Comparison of ENCODE assay signal across 8 mouse cellular contexts in genomic region chr10:8761656-8762055, GRCm38 (mm10).
DNase-seq lines count a peak whose midpoint lies in the region; ATAC-seq and TF ChIP-seq lines count a peak whose summit lies in the region.

No protein-coding gene starts in this region.

- ATAC-seq in lung, embryonic 15.5 days (ENCODE audit: borderline replicate concordance, extremely low read depth, low FRiP score, low TSS enrichment), result no peak
- ATAC-seq in intestine, embryonic 16.5 days, result no peak

- WGBS in lung, embryonic 15.5 days, result 58% methylated on average over 9 of the region's 9 CpGs
- WGBS in intestine, embryonic 16.5 days, result 46% methylated on average over 9 of the region's 9 CpGs
- 78% methylated on average over 9 of the region's 9 CpGs for WGBS in small intestine, adult 2 months

- peaks cover 45% of the 10 kb centered on the region for H3K4me1 ChIP-seq in lung, embryonic 15.5 days
- peaks cover 22% of the 10 kb centered on the region for H3K4me1 ChIP-seq in intestine, embryonic 16.5 days (ENCODE audit: control insufficient read depth, insufficient read depth, low read length)
- peaks cover 2% of the 10 kb centered on the region; the same call in 1 of the 2 replicates for H3K4me1 ChIP-seq in small intestine, adult 2 months (ENCODE audit: control insufficient read depth, insufficient read depth, insufficient read length, low read length)

- peak; percentile 49 to 60 for DNase-seq in frontal cortex, adult 2 months (ENCODE audit: extremely low spot score in 1 of 2, low spot score in 1 of 2)
- no peak for DNase-seq in frontal cortex, postnatal 25 days (ENCODE audit: low spot score in 2 of 2)
- no peak for DNase-seq in lung, adult 18-20 months
- DNase-seq in spleen, postnatal 14 days (ENCODE audit: low spot score in 2 of 2), result no peak
- DNase-seq in embryo, embryonic 10.5 days (ENCODE audit: low spot score), result no peak

- no peak for TF ChIP-seq CTCF in small intestine, adult 2 months (IDR thresholded peaks at IDR 0.05; ENCODE audit: extremely low read depth, insufficient read length, insufficient replicate concordance, low read depth, low read length)

- H3K27ac ChIP-seq in lung, embryonic 15.5 days, result peak overlapping the region; percentile 38; the same call in 1 of the 2 replicates
- H3K27ac ChIP-seq in intestine, embryonic 16.5 days (ENCODE audit: low read length), result peak overlapping the region; percentile 57
- H3K27ac ChIP-seq in small intestine, adult 2 months (ENCODE audit: insufficient read depth, low read depth, low read length), result peak overlapping the region; percentile 83

- no peaks in the 10 kb centered on the region for H3K9me3 ChIP-seq in lung, embryonic 15.5 days
- H3K9me3 ChIP-seq in intestine, embryonic 16.5 days (ENCODE audit: control insufficient read depth, low read length), result no peaks in the 10 kb centered on the region

- peak overlapping the region; percentile 30 for H3K4me2 ChIP-seq in lung, embryonic 15.5 days
- H3K4me2 ChIP-seq in intestine, embryonic 16.5 days (ENCODE audit: low read depth, low read length), result peak overlapping the region; percentile 42

- H3K4me3 ChIP-seq in lung, embryonic 15.5 days, result peak overlapping the region; percentile 16
- H3K4me3 ChIP-seq in intestine, embryonic 16.5 days (ENCODE audit: low read length), result peak overlapping the region; percentile 32
- peak overlapping the region; percentile 44 for H3K4me3 ChIP-seq in small intestine, adult 2 months (ENCODE audit: low read depth, low read length)

- no peak for TF ChIP-seq POLR2A in small intestine, adult 2 months (IDR thresholded peaks at IDR 0.05; ENCODE audit: low read depth, low read length)

- H3K36me3 ChIP-seq in lung, embryonic 15.5 days, result no peaks in the 10 kb centered on the region
- H3K36me3 ChIP-seq in intestine, embryonic 16.5 days (ENCODE audit: control insufficient read depth, insufficient read depth, low read length), result no peaks in the 10 kb centered on the region
- peaks cover 2% of the 10 kb centered on the region for H3K36me3 ChIP-seq in small intestine, adult 2 months (ENCODE audit: control insufficient read depth, insufficient read depth, low read length)

- no peaks in the 10 kb centered on the region for H3K27me3 ChIP-seq in lung, embryonic 15.5 days
- no peaks in the 10 kb centered on the region for H3K27me3 ChIP-seq in intestine, embryonic 16.5 days (replicated peaks; ENCODE audit: control insufficient read depth, insufficient read depth, low read length)
- H3K27me3 ChIP-seq in small intestine, adult 2 months (ENCODE audit: control insufficient read depth, insufficient read depth, low read length), result no peaks in the 10 kb centered on the region

- H3K9ac ChIP-seq in lung, embryonic 15.5 days, result no peak overlapping the region
- H3K9ac ChIP-seq in intestine, embryonic 16.5 days (ENCODE audit: low read depth, low read length), result peak overlapping the region; percentile 17

Comparison
In these comparisons a context has a peak if more than half of its experiments do, and no peak if none do; other contexts are left out.
1. DNase-seq: peak in frontal cortex, adult 2 months (2 of 2); none in frontal cortex, postnatal 25 days (0 of 2), lung, adult 18-20 months (0 of 2), spleen, postnatal 14 days (0 of 2) and embryo, embryonic 10.5 days (single experiment).
2. Peak in every context shown above with its lines, with median percentiles within 50 percentile points of each other: H3K27ac ChIP-seq and H3K4me3 ChIP-seq.